Mouse (Mus musculus) olfactory bulb, adult 2 months (tissue): ENCODE data around the gene Eif6. TPM values are rescaled to one million over a fixed set of nuclear protein-coding genes. Genes with fewer than 3 reads are reported as not detected.
A peak's percentile ranks its signal among the peaks of the same experiment; 100 is the strongest.

Experiments used
- H3K27ac ChIP-seq: fragments of 200-500 bp; 2 replicates; pipeline ENCODE4 v1.5.1; 2012; ENCODE audit warnings: low read depth, low read length; ENCODE audit not compliant: insufficient read depth
- H3K4me1 ChIP-seq: fragments of 200-500 bp; 2 replicates; pipeline ENCODE4 v1.6.1; 2012; ENCODE audit warnings: low read length; ENCODE audit not compliant: control insufficient read depth, insufficient read depth
- H3K4me3 ChIP-seq: fragments of 200-500 bp; 2 replicates; pipeline ENCODE4 v1.5.1; 2012; ENCODE audit warnings: mild to moderate bottlenecking, low read depth, low read length, moderate library complexity; ENCODE audit not compliant: insufficient read depth
- CTCF ChIP-seq: fragments of 200-500 bp; IDR thresholded peaks from 2 replicates; pipeline ENCODE4 v1.5.1; 2012; ENCODE audit warnings: low read depth, mild to moderate bottlenecking, low read length, moderate library complexity; ENCODE audit not compliant: insufficient read depth
- POLR2A ChIP-seq: fragments of 200-500 bp; IDR thresholded peaks from 2 replicates; pipeline ENCODE4 v1.6.1; 2012; ENCODE audit warnings: mild to moderate bottlenecking, low read depth, low read length, moderate library complexity; ENCODE audit not compliant: insufficient read depth
- WGBS: fragments of 180-500 bp; shearing (Covaris S2); methylation state at CpG from one replicate; pipeline ENCODE4 v1.1.7; 2018; 5-methylcytosine and 5-hydroxymethylcytosine counted together
- polyA plus RNA-seq: library from polyadenylated mRNA; stranded (reverse); fragments of >200 nt; gene quantifications from 2 replicates; pipeline ENCODE4 v1.2.4, GENCODE M21; 2012; ENCODE audit warnings: low replicate concordance; ENCODE audit not compliant: missing spikeins, insufficient read depth, insufficient read length

Eif6 gene
- polyA plus RNA-seq, 1 experiment, result not detected

- Histone ChIP-seq H3K4me3 (no peak overlapping the region), H3K4me1 (peaks cover 4% of the 10 kb centered on the region; the same call in 1 of the 2 replicates), H3K27ac (no peak overlapping the region)
- TF ChIP-seq CTCF (no peak), POLR2A (no peak)
- WGBS, result 93% methylated on average over 8 of the region's 8 CpGs
These were observed 4.1 kb upstream of the Eif6 start for GRCm38 (mm10) chr2:155830841-155831240.

GRCm38 (mm10) chr2:155825904-155826629 is 658 bp downstream of the Eif6 start:
- Histone ChIP-seq H3K27ac (no peak overlapping the region), H3K4me3 (peak overlapping the region; percentile 65), H3K4me1 (peaks cover 4% of the 10 kb centered on the region; the same call in 1 of the 2 replicates)
- 2% methylated on average over 52 of the region's 52 CpGs for WGBS
- TF ChIP-seq POLR2A, result 0 out of 2 replicates have a peak, but pooled peaks have one; percentile 17
- TF ChIP-seq CTCF, result no peak

- 95% methylated on average over 8 of the region's 8 CpGs for WGBS
- TF ChIP-seq POLR2A (no peak), CTCF (no peak)
- Histone ChIP-seq H3K4me1 (peaks cover 13% of the 10 kb centered on the region), H3K27ac (no peak overlapping the region), H3K4me3 (no peak overlapping the region)
These were observed 3.0 kb downstream of the Eif6 start for GRCm38 (mm10) chr2:155823722-155824121.

DNA sequence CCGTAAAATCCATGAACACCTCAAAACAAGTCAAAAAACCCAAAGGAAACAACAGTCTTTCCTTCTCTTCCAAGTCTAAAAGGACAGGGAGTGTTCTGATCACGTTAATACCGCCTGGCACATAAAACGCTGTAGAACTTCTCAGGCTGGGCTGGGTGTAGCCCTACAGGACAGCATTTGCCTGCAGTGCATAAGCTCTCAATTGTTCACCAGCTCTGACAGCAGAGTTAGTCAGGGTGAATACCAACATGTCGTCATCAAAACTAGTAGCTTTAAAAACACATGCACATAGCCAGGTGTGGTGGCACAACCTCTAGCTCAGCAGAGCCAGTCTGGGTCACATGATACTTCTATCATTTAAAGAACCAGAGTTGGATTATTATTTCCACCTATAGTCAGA is 5.9 kb downstream of the Eif6 start:
- no peak for TF ChIP-seq CTCF
- TF ChIP-seq POLR2A, result no peak
- Histone ChIP-seq H3K4me3 (no peak overlapping the region), H3K27ac (no peak overlapping the region), H3K4me1 (peaks cover 27% of the 10 kb centered on the region)
- WGBS, result 86% methylated on average over 5 of the region's 5 CpGs

DNA sequence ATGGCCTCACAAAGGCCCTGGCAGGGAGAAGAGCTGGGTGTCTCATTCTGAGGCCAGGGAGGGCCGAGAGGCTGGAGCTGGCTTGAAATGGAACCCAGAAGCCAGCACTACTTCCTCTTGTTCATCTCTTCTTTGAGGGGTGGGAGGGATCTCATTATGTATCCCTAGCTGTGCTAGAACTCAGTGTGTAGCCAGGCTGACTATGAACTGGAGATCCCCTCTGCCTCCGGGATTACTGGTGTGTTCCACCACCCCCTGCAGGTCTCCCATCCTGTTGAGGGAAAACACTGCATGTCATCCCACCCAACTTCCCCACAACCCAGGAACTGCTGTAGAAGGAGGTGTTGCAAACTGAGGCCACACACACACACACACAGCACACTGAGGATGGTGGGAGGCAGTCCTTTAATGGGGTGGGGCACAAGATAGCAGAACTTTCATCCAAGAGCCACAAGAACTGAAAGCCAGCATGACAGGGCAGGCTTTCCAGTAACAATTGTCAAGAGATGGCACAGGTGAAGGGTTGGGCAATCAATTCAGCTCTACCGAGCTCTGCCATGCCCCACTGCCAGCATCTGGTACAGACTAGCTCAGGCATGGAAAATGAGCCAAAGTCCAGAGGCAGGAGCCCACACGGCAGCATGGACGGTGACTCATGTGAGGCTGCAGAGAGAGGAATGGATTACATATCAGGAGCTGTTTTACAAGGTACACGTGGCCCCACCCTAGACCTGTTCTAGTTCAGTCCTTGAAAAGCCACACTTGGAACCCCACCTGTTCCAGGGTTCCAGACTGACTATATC is 7.1 kb downstream of the Eif6 start:
- H3K4me3 ChIP-seq, result peak overlapping the region; percentile 84
- TF ChIP-seq CTCF (no peak), POLR2A (no peak)
- WGBS, result 41% methylated on average over 6 of the region's 6 CpGs
- peaks cover 27% of the 10 kb centered on the region for H3K4me1 ChIP-seq
- H3K27ac ChIP-seq, result peak overlapping the region; percentile 80

DNA sequence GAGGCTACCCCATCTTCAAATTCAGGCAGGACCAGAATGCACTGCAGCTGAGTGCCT is 7.5 kb downstream of the Eif6 start, which contains the start of gene BC029722:
TSS of gene BC029722 (minus strand) at position 35 of the 57 bp plus-strand sequence.
- peak within 1 kb of the TSS; percentile 84 for H3K4me3 ChIP-seq
- peaks cover 27% of the 10 kb centered on the region for H3K4me1 ChIP-seq
- H3K27ac ChIP-seq, result peak within 1 kb of the TSS; percentile 80
- no peak for TF ChIP-seq POLR2A
- no peak for TF ChIP-seq CTCF

DNA sequence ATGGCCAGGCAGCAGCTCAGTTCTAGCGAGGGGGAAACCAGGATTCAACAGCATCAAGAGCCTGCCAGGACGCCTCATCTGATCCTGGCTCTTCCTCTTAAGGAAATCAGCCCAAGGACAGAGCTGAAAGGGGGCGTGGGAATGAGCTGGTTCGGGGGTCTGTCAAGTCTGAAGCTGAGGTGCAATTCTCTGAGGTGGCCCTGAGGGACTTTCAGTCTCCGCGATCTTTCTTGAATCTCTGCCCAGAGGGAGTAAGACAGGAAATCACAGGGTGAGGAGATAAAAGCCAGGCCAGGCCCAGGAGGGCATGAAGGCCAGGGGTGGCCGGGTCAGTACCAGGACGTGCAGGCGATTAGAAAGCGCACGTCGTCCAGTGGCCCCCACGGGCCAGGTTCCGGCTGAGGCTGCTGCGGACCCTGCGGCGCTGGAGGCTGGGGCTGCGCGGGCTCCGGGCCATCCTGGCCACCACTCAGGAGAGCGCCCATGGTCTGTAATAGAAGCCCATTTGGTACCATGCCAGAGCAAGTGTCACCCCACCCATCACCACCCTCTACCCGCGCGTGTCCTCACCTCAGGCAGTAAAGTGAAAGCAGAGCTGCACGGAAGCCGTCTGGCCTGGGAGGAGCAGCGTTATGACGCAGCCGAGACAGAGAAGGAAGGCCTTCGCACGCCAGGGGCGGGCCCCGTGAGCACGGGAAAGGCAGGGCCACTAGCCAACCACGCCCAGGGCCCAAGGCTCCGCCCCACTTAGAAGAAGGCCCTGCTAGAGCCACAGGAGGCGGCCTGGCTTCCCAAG is 7.9 kb downstream of the Eif6 start:
- WGBS, result under 1% methylated on average over 37 of the region's 37 CpGs
- H3K27ac ChIP-seq, result peak overlapping the region; percentile 80
- peaks cover 27% of the 10 kb centered on the region for H3K4me1 ChIP-seq
- TF ChIP-seq POLR2A (peak; percentile 86), CTCF (no peak; the same call in 1 of the 2 replicates)
- H3K4me3 ChIP-seq, result peak overlapping the region; percentile 84

DNA sequence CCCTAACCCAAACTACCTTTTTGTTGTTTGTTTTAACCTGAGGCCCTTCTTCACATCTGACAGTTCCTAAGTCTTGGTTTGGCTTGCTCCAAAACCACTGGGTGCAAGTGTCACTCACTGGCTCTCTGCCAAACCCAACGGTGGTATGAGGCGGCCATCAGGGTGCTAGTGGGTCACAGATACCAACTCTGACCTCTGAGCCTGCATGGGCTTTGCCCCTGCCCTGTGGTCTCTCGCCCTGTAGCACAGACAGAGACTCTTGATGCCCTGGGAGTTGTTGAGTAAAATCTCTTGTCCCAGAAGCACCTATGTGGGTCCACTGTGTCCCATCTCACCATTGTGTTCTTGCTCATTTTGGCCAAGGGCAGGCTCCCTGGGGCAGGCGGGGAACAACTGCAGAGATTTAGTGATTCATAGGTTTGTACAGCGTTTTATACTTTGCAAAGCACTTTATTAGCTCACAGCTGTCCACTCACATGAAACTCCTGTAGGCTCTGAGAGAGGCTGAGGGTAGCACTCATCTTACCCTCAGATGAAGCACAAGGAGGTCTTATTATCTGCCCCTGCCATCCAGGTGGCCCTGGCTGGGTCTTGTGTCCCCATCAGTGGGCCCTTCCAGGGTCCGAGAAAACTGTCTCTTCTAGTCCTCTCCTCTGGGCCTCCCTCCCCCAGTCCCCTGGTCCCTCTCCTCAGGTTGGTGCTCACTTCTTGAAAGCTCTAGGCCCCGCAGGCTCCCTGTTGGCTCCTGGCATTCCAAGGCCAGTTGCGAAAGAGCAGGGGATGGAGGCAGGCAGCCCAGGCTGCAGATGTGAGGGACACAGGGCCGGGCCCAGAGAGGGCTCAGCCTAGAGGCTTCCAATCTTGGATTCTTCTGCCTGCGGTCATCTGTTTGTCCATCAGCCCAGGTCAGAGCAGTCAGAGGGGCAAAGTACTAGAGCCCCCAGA is 9.2 kb downstream of the Eif6 start:
- Histone ChIP-seq H3K4me1 (peaks cover 27% of the 10 kb centered on the region), H3K4me3 (0 out of 2 replicates have a peak overlapping the region, but pooled peaks have one; percentile 2), H3K27ac (0 out of 2 replicates have a peak overlapping the region, but pooled peaks have one; percentile 5)
- 68% methylated on average over 10 of the region's 10 CpGs for WGBS
- TF ChIP-seq CTCF, result no peak
- no peak for TF ChIP-seq POLR2A
